Mouse (Mus musculus) C2C12 (cell line): ENCODE data around the gene Kcnd3. TPM values are rescaled to one million over a fixed set of nuclear protein-coding genes. Genes with fewer than 3 reads are reported as not detected.

Experiments
- H3K27me3 ChIP-seq: one replicate; pipeline ENCODE4 v1.6.1; 2011; ENCODE audit not compliant: control insufficient read depth, insufficient read depth, insufficient read length
- H3K36me3 ChIP-seq: one replicate; pipeline ENCODE4 v1.6.1; 2011; ENCODE audit not compliant: control insufficient read depth, insufficient read depth
- H3K4me3 ChIP-seq: one replicate; pipeline ENCODE4 v1.5.1; 2011; ENCODE audit warnings: mild to moderate bottlenecking, control low read depth; ENCODE audit not compliant: poor library complexity, insufficient read depth, severe bottlenecking
- H3K79me2 ChIP-seq: one replicate; pipeline ENCODE4 v1.6.1; 2011; ENCODE audit not compliant: control insufficient read depth, insufficient read depth
- H3K79me3 ChIP-seq: one replicate; pipeline ENCODE4 v1.6.1; 2011; ENCODE audit warnings: low read depth, control low read depth
- H3ac ChIP-seq: one replicate; pipeline ENCODE3; 2011; ENCODE audit warnings: low read depth; ENCODE audit not compliant: control insufficient read depth, insufficient read length
- CEBPB ChIP-seq: IDR thresholded peaks from one replicate; pipeline ENCODE4 v1.6.1; 2011; ENCODE audit warnings: low read depth, mild to moderate bottlenecking, control low read depth, moderate library complexity
- CTCF ChIP-seq: IDR thresholded peaks from one replicate; pipeline ENCODE4 v1.5.1; 2011; ENCODE audit not compliant: control insufficient read depth, insufficient read depth, insufficient read length
- FOSL1 ChIP-seq: IDR thresholded peaks from one replicate; pipeline ENCODE4 v1.8.0; 2011; ENCODE audit warnings: mild to moderate bottlenecking, low read length; ENCODE audit not compliant: poor library complexity, insufficient read depth, severe bottlenecking
- MAX ChIP-seq: IDR thresholded peaks from one replicate; pipeline ENCODE4 v1.6.1; 2011; ENCODE audit warnings: mild to moderate bottlenecking, control low read depth
- MYOD1 ChIP-seq: IDR thresholded peaks from one replicate; pipeline ENCODE4 v1.6.1; 2011; ENCODE audit warnings: low read depth; ENCODE audit not compliant: control insufficient read depth, insufficient read length
- MYOG ChIP-seq: IDR thresholded peaks from one replicate; pipeline ENCODE4 v1.6.1; 2011; ENCODE audit not compliant: control insufficient read depth, insufficient read length; ENCODE audit errors: extremely low read depth
- USF1 ChIP-seq: IDR thresholded peaks from one replicate; pipeline ENCODE4 v1.6.1; 2011; ENCODE audit warnings: low read depth, mild to moderate bottlenecking, control low read depth, moderate library complexity
- polyA plus RNA-seq: library from polyadenylated mRNA; unstranded; fragments of >200 nt; fragmentation: generic; extraction: Trizol; gene quantifications from one replicate; pipeline ENCODE4 v1.2.1, GENCODE M21; 2012; ENCODE audit warnings: missing spikeins

Gene Kcnd3
- polyA plus RNA-seq, 1 experiment: 0.01 TPM

GRCm38 (mm10) chr3:105548074-105548771 lies 96.1 kb downstream of the Kcnd3 start:
- no peak overlapping the region for H3K4me3 ChIP-seq
- no peaks in the 10 kb centered on the region for H3K79me2 ChIP-seq
- no peak for TF ChIP-seq MYOD1
- no peak for TF ChIP-seq MAX
- TF ChIP-seq USF1: no peak
- TF ChIP-seq FOSL1: no peak
- TF ChIP-seq MYOG: no peak
- no peak for TF ChIP-seq CTCF
- no peak for TF ChIP-seq CEBPB
- H3K27me3 ChIP-seq: no peaks in the 10 kb centered on the region
- H3K79me3 ChIP-seq: no peaks in the 10 kb centered on the region
- no peak overlapping the region for H3ac ChIP-seq
- H3K36me3 ChIP-seq: no peaks in the 10 kb centered on the region

- TF ChIP-seq USF1 (no peak), MYOG (no peak), CTCF (no peak), MAX (no peak), CEBPB (no peak), FOSL1 (no peak), MYOD1 (no peak)
Observed at GRCm38 (mm10) chr3:105559456-105559855, 107.3 kb downstream of the Kcnd3 start.

DNA sequence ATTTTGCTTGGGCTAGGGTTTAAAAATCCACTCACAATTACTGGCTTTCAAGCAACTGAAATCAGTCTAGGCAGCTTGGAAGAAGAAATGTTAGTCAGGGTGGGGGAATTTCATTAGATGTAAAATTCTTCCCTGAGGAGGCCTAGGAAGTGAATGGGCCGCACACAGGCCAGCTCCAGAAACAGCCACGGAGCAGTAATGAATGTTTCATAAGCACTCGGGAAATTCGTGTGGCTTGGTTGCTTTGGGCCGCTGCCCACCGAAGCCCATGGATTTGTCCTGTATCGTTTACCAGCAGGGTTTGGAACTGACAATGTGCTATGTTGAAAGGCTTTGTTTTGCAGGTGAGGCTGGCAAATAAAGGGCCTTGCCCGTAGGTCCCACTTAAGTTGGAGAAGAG lies 114.8 kb downstream of the Kcnd3 start:
- no peak overlapping the region for H3K4me3 ChIP-seq
- H3K79me3 ChIP-seq: no peaks in the 10 kb centered on the region
- H3K36me3 ChIP-seq: no peaks in the 10 kb centered on the region
- no peaks in the 10 kb centered on the region for H3K27me3 ChIP-seq
- no peak overlapping the region for H3ac ChIP-seq
- H3K79me2 ChIP-seq: no peaks in the 10 kb centered on the region
- TF ChIP-seq MYOD1 (no peak), FOSL1 (no peak), MYOG (no peak), CEBPB (no peak), USF1 (no peak), CTCF (no peak), MAX (no peak)

More at GRCm38 (mm10) chr3:105559456-105559855, 107.3 kb downstream of the Kcnd3 start:
- Histone ChIP-seq H3K4me3 (no peak overlapping the region), H3K27me3 (no peaks in the 10 kb centered on the region), H3K36me3 (no peaks in the 10 kb centered on the region), H3ac (no peak overlapping the region), H3K79me3 (no peaks in the 10 kb centered on the region), H3K79me2 (no peaks in the 10 kb centered on the region)

DNA sequence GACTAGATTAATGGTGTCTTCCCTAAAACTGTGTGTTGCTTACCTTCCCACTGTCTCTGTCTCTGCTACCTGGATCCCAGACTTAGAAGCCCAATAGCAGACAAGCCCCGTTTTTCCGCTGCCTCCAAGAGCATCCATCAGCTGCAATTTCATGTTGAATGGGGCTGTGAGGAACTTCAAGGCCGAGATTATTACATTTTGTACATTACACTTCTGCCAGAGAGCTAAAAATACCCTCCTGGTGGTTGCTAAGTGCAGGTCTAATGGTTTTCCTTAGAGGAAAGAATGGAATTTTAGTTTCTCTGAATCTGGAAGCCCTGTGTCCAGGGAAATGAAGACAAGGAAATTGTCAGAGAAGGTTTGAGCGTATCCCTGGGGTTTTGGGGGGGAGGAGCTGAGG lies 115.3 kb downstream of the Kcnd3 start:
- Histone ChIP-seq H3ac (no peak overlapping the region), H3K36me3 (no peaks in the 10 kb centered on the region), H3K79me3 (no peaks in the 10 kb centered on the region), H3K79me2 (no peaks in the 10 kb centered on the region), H3K4me3 (no peak overlapping the region), H3K27me3 (no peaks in the 10 kb centered on the region)
- TF ChIP-seq CTCF (no peak), MYOG (no peak), MYOD1 (no peak), CEBPB (no peak), USF1 (no peak), MAX (no peak), FOSL1 (no peak)

DNA sequence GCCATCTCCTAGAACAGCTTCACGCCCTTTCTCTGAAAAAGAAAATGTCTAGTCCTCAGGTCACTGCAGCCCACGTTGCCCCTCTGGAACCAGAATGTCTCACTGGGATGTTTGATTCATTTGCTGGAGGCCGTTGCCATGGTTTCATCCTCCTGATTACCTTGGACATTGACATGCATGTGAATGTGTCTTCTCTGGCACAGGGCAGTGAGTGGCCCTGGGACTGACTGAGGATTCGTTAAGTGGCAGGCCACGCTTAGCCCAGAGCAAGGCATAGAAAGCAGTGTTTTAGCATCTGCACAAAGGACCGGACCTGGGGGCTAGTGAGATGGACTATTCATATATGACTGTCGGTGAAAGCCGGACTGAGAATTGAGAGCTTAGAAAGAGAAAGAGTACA lies 116.3 kb downstream of the Kcnd3 start:
- Histone ChIP-seq H3K36me3 (no peaks in the 10 kb centered on the region), H3ac (no peak overlapping the region), H3K79me2 (no peaks in the 10 kb centered on the region), H3K4me3 (no peak overlapping the region), H3K79me3 (no peaks in the 10 kb centered on the region), H3K27me3 (no peaks in the 10 kb centered on the region)
- TF ChIP-seq USF1 (no peak), MYOG (no peak), MAX (no peak), CEBPB (no peak), FOSL1 (no peak), CTCF (no peak), MYOD1 (no peak)
